Mouse (Mus musculus) olfactory bulb, adult 2 months (tissue): Measurements from ENCODE around the gene Skp1a. TPM values are rescaled to one million over a fixed set of nuclear protein-coding genes. Genes with fewer than 3 reads are reported as not detected.

Source experiments
- H3K27ac ChIP-seq: fragments of 200-500 bp; 2 replicates; pipeline ENCODE4 v1.5.1; 2012; ENCODE audit warnings: low read depth, low read length; ENCODE audit not compliant: insufficient read depth
- H3K4me1 ChIP-seq: fragments of 200-500 bp; 2 replicates; pipeline ENCODE4 v1.6.1; 2012; ENCODE audit warnings: low read length; ENCODE audit not compliant: control insufficient read depth, insufficient read depth
- H3K4me3 ChIP-seq: fragments of 200-500 bp; 2 replicates; pipeline ENCODE4 v1.5.1; 2012; ENCODE audit warnings: mild to moderate bottlenecking, low read depth, low read length, moderate library complexity; ENCODE audit not compliant: insufficient read depth
- CTCF ChIP-seq: fragments of 200-500 bp; IDR thresholded peaks from 2 replicates; pipeline ENCODE4 v1.5.1; 2012; ENCODE audit warnings: low read depth, mild to moderate bottlenecking, low read length, moderate library complexity; ENCODE audit not compliant: insufficient read depth
- POLR2A ChIP-seq: fragments of 200-500 bp; IDR thresholded peaks from 2 replicates; pipeline ENCODE4 v1.6.1; 2012; ENCODE audit warnings: mild to moderate bottlenecking, low read depth, low read length, moderate library complexity; ENCODE audit not compliant: insufficient read depth
- WGBS: fragments of 180-500 bp; shearing (Covaris S2); methylation state at CpG from one replicate; pipeline ENCODE4 v1.1.7; 2018; 5-methylcytosine and 5-hydroxymethylcytosine counted together
- polyA plus RNA-seq: library from polyadenylated mRNA; stranded (reverse); fragments of >200 nt; gene quantifications from 2 replicates; pipeline ENCODE4 v1.2.4, GENCODE M21; 2012; ENCODE audit warnings: low replicate concordance; ENCODE audit not compliant: missing spikeins, insufficient read depth, insufficient read length

Gene Skp1a
- polyA plus RNA-seq, 1 experiment, result not detected

DNA sequence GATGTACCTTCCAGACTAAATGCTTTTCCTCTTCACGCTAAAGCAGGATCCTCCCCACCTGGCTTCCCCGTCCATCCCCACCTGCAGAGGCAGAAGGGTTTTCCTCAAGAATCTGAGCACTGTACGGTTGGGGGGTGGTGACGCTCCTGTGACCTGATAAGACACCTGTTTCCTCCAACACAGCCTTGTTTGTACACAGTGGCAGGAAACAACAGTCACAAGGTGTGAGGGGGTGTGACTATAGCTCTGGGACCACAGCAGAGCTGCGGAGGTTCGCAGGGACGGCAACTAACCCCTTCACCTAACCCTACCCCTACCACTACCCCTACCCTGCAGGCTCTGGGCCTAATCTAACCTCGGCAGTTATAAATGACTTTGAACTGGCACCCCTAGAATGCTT, 43.6 kb downstream of the Skp1a start:
- no peak overlapping the region for H3K4me3 ChIP-seq
- no peak for TF ChIP-seq CTCF
- no peak for TF ChIP-seq POLR2A
- peaks cover 56% of the 10 kb centered on the region for H3K4me1 ChIP-seq
- 70% methylated on average over 8 of the region's 8 CpGs for WGBS
- peak overlapping the region; percentile 94 for H3K27ac ChIP-seq

DNA sequence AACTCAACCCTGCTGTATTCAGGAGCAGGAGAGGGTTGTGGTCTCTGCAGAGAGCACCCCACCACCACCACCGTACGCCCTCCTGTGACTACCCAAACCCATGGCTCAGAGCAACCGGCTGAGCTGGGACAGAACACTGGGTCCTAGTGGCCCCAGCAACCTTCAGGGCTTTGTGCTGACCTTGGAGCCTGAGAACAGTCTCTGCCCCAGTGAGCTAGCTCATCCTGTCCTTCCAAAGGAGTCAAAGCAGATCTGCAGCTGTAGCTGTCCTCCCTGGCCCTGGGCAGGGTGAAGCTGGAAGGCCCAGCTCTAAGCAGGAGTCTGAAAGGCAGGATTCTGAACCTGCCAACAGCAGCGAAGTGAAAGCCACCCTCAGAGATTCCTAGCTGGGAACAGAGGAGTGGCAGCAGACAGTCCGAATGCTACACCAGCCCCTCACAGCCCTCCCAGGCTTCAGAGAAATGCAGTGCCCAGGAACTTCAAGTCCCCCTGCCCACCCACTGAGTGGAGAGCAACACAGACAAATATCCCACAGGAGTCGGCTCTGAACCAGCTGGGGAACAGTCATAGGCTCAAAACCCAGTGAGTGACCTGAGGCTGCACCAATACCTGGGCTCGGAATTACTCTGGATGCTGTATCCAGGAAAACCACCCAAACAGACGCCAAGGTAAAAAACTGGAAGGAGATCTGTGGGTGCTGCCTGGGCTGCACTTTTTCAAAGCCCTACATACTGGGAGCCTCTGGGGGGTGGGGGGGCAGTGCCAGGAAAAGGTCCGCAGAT, 44.2 kb downstream of the Skp1a start:
- TF ChIP-seq CTCF (no peak), POLR2A (no peak)
- no peak overlapping the region; the same call in 1 of the 2 replicates for H3K4me3 ChIP-seq
- 72% methylated on average over 9 of the region's 9 CpGs for WGBS
- H3K4me1 ChIP-seq, result peaks cover 51% of the 10 kb centered on the region
- H3K27ac ChIP-seq, result peak overlapping the region; percentile 94

DNA sequence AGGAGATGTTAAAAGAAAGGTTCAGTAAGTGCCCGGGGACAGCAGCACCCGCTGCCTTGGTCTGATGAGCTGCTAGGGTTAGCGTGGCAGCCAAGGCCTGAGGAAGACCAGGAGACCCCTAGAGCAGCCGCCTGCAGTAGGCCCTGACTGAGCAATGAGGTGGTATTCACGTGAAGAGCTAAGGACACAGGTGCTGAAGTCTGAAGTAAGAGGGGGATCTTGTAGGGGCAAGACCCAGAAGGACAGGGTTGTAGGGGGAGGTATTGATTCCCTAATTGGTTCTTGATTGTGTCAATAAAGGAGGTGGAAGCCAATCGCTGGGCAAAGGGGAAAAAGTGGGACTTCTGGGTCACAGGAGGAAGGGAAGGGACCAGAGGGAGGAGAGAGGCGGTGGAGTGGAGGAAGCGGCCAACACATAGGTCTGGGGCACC, 45.2 kb downstream of the Skp1a start:
- WGBS, result 97% methylated on average over 8 of the region's 8 CpGs
- Histone ChIP-seq H3K27ac (no peak overlapping the region; the same call in 1 of the 2 replicates), H3K4me3 (no peak overlapping the region), H3K4me1 (peaks cover 57% of the 10 kb centered on the region)
- no peak for TF ChIP-seq POLR2A
- no peak for TF ChIP-seq CTCF

DNA sequence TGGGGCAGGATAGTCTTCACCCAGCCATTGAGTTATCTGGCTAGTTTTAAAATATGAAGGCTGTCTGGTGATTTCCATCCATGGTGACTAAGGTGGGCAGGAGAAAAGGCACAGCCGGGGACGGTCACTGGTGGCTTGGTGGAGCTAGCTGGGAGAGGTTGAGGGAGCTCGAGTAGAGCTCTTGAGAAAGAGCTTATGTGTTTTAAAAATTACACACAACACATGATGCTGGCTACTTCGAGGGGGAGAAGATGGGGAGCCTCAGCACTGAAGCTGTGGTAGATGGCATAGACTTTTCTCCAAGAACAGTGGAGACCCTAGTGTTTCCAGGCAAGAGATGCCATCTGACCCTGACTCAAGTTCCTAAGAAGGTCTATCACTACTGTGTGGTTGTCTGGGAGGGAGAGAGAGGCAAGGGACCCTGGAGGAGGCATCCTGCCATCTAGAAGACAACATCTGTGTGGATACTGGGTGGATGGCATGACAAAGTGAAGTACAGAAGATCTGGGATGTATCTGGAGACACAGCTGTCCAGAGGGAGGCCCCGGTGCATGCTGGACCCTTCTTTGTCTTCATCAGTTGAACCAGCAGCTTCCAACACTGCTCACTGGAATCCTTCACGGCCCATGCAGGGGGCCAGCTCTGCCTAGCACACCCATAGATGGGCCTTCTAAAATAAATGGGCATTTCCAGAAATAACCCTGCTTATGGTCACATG, 45.8 kb downstream of the Skp1a start:
- no peak for TF ChIP-seq CTCF
- TF ChIP-seq POLR2A, result no peak

DNA sequence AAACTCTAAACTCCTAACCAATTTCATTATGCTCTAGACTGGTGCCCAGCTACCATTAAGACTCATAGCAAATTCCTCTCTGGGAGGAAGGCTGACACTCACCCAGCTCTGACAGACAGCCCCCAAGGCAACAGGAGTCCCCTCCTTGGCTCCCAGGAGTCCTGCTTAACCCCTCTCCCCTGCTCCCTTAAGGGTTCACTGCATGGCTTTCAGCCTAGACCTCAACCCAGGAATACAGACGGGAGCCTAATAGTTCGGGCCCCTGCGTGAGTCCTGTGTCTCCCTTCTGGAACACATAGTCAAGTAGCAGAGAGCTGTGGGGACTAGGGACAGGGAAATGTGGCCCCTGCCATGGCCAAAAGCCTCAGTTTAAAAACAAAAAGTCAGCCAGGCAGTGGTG, 46.4 kb downstream of the Skp1a start:
- WGBS, result 96% methylated on average over 3 of the region's 3 CpGs
- Histone ChIP-seq H3K4me3 (no peak overlapping the region), H3K27ac (no peak overlapping the region), H3K4me1 (peaks cover 49% of the 10 kb centered on the region)
- TF ChIP-seq POLR2A (no peak), CTCF (no peak)

More for the DNA sequence above, 45.8 kb downstream of the Skp1a start:
- H3K4me3 ChIP-seq, result no peak overlapping the region
- 93% methylated on average over 6 of the region's 6 CpGs for WGBS
- H3K4me1 ChIP-seq, result peaks cover 55% of the 10 kb centered on the region
- no peak overlapping the region for H3K27ac ChIP-seq

DNA sequence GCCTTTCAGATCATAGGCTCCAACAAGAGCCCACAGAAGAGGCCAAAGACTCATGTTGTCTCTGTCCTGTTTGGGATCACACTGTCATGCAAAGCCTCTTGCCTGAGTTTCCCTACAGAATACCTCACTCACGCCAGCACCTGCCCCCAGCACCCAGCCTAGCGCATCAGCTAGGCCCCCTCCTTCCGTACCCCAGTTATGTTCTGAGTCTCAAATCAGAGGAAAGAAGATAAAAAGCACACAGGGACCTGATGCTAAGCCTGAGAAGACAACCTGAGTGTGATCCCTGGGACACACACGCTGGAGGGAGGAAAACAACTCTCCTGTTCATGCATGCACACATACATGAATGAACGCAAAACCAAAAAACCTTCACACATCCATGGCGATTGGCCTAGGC, 47.2 kb downstream of the Skp1a start:
- no peak for TF ChIP-seq POLR2A
- no peak for TF ChIP-seq CTCF
- H3K4me1 ChIP-seq, result peaks cover 51% of the 10 kb centered on the region
- H3K27ac ChIP-seq, result no peak overlapping the region
- H3K4me3 ChIP-seq, result no peak overlapping the region; the same call in 1 of the 2 replicates
- 97% methylated on average over 6 of the region's 6 CpGs for WGBS

DNA sequence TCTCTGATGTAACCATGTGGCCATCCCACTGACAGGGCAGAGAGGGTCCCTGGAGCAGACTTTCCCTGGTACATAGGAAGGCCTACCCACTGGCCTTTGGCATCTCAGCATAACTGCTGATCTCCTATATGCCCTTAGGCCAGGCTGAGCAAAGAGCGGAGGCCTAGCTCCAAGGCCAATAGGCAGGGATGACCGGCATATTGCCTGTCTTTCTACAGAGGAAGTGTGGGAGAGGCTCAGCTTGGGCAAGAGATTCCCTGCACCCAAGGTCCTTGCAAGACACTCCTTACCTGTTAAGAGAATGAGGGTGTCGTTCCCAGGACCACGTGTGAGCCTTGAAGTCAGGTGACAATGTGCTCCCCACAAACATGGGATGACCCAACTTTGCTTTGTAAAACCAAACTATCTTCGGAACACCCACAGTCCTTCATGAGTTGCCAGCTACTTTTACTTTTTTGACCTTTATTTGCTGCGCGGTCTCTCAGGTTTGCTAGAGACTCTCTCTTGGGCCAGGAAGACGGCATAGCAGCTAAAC, 47.9 kb downstream of the Skp1a start:
- Histone ChIP-seq H3K27ac (no peak overlapping the region), H3K4me3 (no peak overlapping the region; the same call in 1 of the 2 replicates), H3K4me1 (peaks cover 52% of the 10 kb centered on the region)
- 94% methylated on average over 8 of the region's 8 CpGs for WGBS
- TF ChIP-seq CTCF, result no peak
- no peak for TF ChIP-seq POLR2A

DNA sequence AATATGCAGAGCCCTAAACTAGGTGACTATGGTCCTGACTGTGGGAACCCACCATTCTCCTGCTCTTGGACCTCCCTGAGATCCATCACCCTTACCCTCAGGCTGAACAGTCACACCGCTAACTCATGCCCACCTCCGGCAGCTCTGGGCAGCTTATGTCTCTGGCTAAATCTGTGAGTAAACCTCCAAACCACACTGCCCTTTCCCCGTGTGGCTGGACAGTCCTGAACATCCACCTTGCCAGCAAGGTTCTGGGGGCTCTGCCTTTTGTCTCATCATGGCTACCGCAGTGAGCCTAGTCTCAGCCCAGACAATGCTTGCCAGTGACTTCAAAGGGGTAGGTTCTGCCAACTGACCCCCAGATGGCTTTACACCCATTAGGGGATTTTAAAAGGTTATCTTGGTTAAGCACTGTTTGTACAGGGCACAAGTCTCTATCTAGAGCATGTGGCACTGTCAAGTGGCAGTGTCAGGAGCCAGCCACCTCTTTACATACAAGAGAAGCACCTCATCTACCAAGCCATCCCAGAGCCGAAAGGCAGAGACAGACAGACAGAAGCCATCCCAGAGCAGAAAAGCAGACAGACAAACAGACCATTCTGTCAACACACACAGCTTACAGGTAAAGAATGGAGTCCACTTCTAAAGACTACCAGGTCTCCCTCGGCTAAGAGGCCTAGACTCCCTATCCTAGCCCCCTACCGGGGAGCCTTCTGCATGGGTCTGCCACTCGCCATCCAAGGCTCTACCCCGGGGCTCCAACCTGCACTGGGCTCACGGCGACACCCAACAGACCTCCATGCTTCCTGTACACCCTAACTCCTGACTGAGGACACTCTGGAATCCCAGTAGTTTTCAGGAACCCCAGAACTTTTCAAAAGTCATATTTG, 49.0 kb downstream of the Skp1a start:
- TF ChIP-seq CTCF, result no peak
- no peak for TF ChIP-seq POLR2A
- 92% methylated on average over 11 of the region's 11 CpGs for WGBS
- Histone ChIP-seq H3K4me3 (peak overlapping the region; percentile 84), H3K4me1 (peaks cover 47% of the 10 kb centered on the region), H3K27ac (no peak overlapping the region)
